9 mouse cellular contexts compared by ENCODE assay signal in the genomic region with DNA sequence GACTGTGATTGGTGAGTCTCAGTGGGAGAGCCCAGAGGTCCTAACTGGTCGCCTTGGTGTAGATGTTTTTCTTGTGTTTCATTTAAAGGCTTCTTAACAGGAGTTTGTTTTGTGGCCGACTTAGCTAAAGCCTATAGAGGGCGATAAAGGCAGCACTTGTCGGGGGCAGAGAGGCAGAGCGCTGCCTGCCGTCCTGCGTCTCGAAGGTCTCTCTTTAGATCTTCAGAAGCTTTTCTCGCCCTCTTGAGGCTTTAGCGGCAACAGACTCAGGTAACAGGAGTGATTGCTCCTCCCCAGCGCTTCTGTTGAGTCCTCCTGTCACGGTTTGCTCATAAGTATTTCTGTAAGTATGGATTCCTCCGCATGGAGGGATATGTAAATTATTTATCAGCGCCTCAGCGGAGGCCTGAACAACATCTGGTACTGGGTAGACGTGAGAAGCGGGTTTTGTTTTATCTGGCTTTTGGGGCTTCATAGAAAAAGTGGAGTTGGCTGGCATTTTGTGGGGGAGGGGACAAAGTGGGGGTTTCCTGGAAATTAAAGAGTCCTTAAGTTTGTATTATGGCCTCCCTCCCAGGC. TPM values are rescaled to one million over a fixed set of nuclear protein-coding genes. Genes with fewer than 3 reads are reported as not detected.
DNase-seq lines count a peak whose midpoint lies in the region; ATAC-seq and TF ChIP-seq lines count a peak whose summit lies in the region.
"Had no signal": no experiment of that assay in that cellular context is flagged by ENCODE, and none has a peak within 500 bp of the region (broad histone marks: within the 10 kb centered on the region; RNA-seq: fewer than 3 reads in every experiment).

No protein-coding gene starts in this region.

- TF ChIP-seq CTCF in olfactory bulb, adult 2 months (IDR thresholded peaks at IDR 0.05; ENCODE audit: insufficient read depth, low read depth, low read length), result 0 out of 2 replicates have a peak, but pooled peaks have one; percentile 8

- no peak for TF ChIP-seq POLR2A in limb, embryonic 14.5 days (IDR thresholded peaks at IDR 0.05; ENCODE audit: borderline replicate concordance, extremely low read depth, insufficient read depth, insufficient read length)
- TF ChIP-seq POLR2A in olfactory bulb, adult 2 months (IDR thresholded peaks at IDR 0.05; ENCODE audit: insufficient read depth, low read depth, low read length), result no peak

- peak; percentile 70; the same call in 1 of the 2 replicates for ATAC-seq in kidney, embryonic 15.5 days (replicated peaks; ENCODE audit: low FRiP score)
- ATAC-seq in common myeloid progenitor, adult 5-6 weeks (replicated peaks; ENCODE audit: low read depth, poor library complexity, severe bottlenecking), result peak; percentile 60
- ATAC-seq in limb, embryonic 14.5 days (ENCODE audit: low FRiP score, low read depth), result no peak

- DNase-seq in kidney, adult 18-20 months, result no peak
- peak; percentile 61 for DNase-seq in forelimb bud, embryonic 11.5 days (ENCODE audit: low read depth, low spot score)
- peak; percentile 63 for DNase-seq in limb, embryonic 14.5 days (ENCODE audit: low spot score)
- no peak for DNase-seq in adipocyte (ENCODE audit: low spot score)
- DNase-seq in T-cell, adult 2 months (ENCODE audit: low spot score), result no peak

- no peaks in the 10 kb centered on the region for H3K27me3 ChIP-seq in kidney, embryonic 15.5 days
- H3K27me3 ChIP-seq in limb, embryonic 14.5 days (ENCODE audit: control insufficient read depth, insufficient read depth, low read length), result no peaks in the 10 kb centered on the region

- no peaks in the 10 kb centered on the region for H3K9me3 ChIP-seq in kidney, embryonic 15.5 days (replicated peaks)
- no peaks in the 10 kb centered on the region for H3K9me3 ChIP-seq in limb, embryonic 14.5 days (ENCODE audit: control insufficient read depth, low read length)

- no peaks in the 10 kb centered on the region for H3K4me1 ChIP-seq in kidney, embryonic 15.5 days
- peaks cover 27% of the 10 kb centered on the region for H3K4me1 ChIP-seq in limb, embryonic 14.5 days (ENCODE audit: control insufficient read depth, insufficient read depth, low read length)
- no peaks in the 10 kb centered on the region for H3K4me1 ChIP-seq in olfactory bulb, adult 2 months (ENCODE audit: control insufficient read depth, insufficient read depth, low read length)

- H3K4me3 ChIP-seq in kidney, embryonic 15.5 days (replicated peaks), result no peak overlapping the region
- H3K4me3 ChIP-seq in limb, embryonic 14.5 days (replicated peaks; ENCODE audit: low read length), result no peak overlapping the region
- H3K4me3 ChIP-seq in olfactory bulb, adult 2 months (ENCODE audit: insufficient read depth, low read depth, low read length), result no peak overlapping the region
- H3K4me3 ChIP-seq: myocyte had no signal

- H3K36me3 ChIP-seq in kidney, embryonic 15.5 days, result peaks cover 75% of the 10 kb centered on the region
- peaks cover 84% of the 10 kb centered on the region for H3K36me3 ChIP-seq in limb, embryonic 14.5 days (ENCODE audit: control insufficient read depth, insufficient read depth, low read length)

- H3K9ac ChIP-seq in kidney, embryonic 15.5 days, result no peak overlapping the region
- no peak overlapping the region for H3K9ac ChIP-seq in limb, embryonic 14.5 days (ENCODE audit: low read depth, low read length, severe bottlenecking)

- no peak overlapping the region; the same call in 1 of the 2 replicates for H3K27ac ChIP-seq in kidney, embryonic 15.5 days
- peak overlapping the region; percentile 40; the same call in 1 of the 2 replicates for H3K27ac ChIP-seq in limb, embryonic 14.5 days (replicated peaks; ENCODE audit: low read depth, low read length)
- H3K27ac ChIP-seq in olfactory bulb, adult 2 months (ENCODE audit: insufficient read depth, low read depth, low read length), result no peak overlapping the region

- no peak overlapping the region for H3K4me2 ChIP-seq in kidney, embryonic 15.5 days
- 0 out of 2 replicates have a peak overlapping the region, but pooled peaks have one; percentile 4 for H3K4me2 ChIP-seq in limb, embryonic 14.5 days (replicated peaks; ENCODE audit: low read depth, low read length, severe bottlenecking)

- WGBS in kidney, embryonic 15.5 days, result 27% methylated on average over 17 of the region's 17 CpGs
- 13% methylated on average over 17 of the region's 17 CpGs for WGBS in limb, embryonic 14.5 days
- WGBS in olfactory bulb, adult 2 months, result 39% methylated on average over 17 of the region's 17 CpGs

RNA-seq across cellular contexts. Expression of a gene that starts 19.9 kb away (rescaled TPM):
- polyA plus RNA-seq in kidney, embryonic 15.5 days (2015; fragmentation: Nextera tagmentation; extraction: Ambion mirVana), result not detected in 2 replicates
- not detected in 2 replicates for total RNA-seq in common myeloid progenitor, adult 5-6 weeks (2017)
- polyA plus RNA-seq in limb, embryonic 14.5 days (2012; rRNA removed), result not detected in 2 replicates
- not detected in 2 replicates for polyA plus RNA-seq in limb, embryonic 14.5 days (2014; fragmentation: Nextera tagmentation; extraction: Ambion mirVana)
- polyA plus RNA-seq in olfactory bulb, adult 2 months (2012; ENCODE audit: insufficient read depth, insufficient read length, low replicate concordance, missing spikeins), result not detected in 2 replicates
- polyA plus RNA-seq: myocyte had no signal

RNA-seq across cellular contexts. Expression of a gene that starts 57.2 kb away (rescaled TPM):
- polyA plus RNA-seq in kidney, embryonic 15.5 days (2015; fragmentation: Nextera tagmentation; extraction: Ambion mirVana), result 0.29 and 0.30 TPM in 2 replicates
- not detected in 2 replicates for total RNA-seq in common myeloid progenitor, adult 5-6 weeks (2017)
- polyA plus RNA-seq in limb, embryonic 14.5 days (2012; rRNA removed), result 0.11 and 0.13 TPM in 2 replicates
- 0.36 and 0.92 TPM in 2 replicates for polyA plus RNA-seq in limb, embryonic 14.5 days (2014; fragmentation: Nextera tagmentation; extraction: Ambion mirVana)
- not detected in 2 replicates for polyA plus RNA-seq in olfactory bulb, adult 2 months (2012; ENCODE audit: insufficient read depth, insufficient read length, low replicate concordance, missing spikeins)

Comparison
In these comparisons a context has a peak if more than half of its experiments do, and no peak if none do; other contexts are left out.
1. DNase-seq: peak in forelimb bud, embryonic 11.5 days (single experiment) and limb, embryonic 14.5 days (single experiment); none in kidney, adult 18-20 months (single experiment), adipocyte (single experiment) and T-cell, adult 2 months (single experiment).